Mouse (Mus musculus) heart, embryonic 16.5 days (tissue): Measurements from ENCODE around the gene Rab5b. TPM values are rescaled to one million over a fixed set of nuclear protein-coding genes. Genes with fewer than 3 reads are reported as not detected.

Source experiments
- ATAC-seq: fragments of 200-750 bp; cut with Nextera tagmentation; replicated peaks from 2 replicates; pipeline ENCODE4 v1.8.0; 2017; ENCODE audit warnings: moderate number of reproducible peaks; ENCODE audit not compliant: insufficient read depth, low FRiP score; ENCODE audit errors: extremely low read depth
- H3K27ac ChIP-seq: fragments of 300-500 bp; sonication (generic); 2 replicates; pipeline ENCODE4 v1.5.1; 2014; ENCODE audit warnings: mild to moderate bottlenecking, low read length, control low read depth, moderate library complexity
- H3K27me3 ChIP-seq: fragments of 300-500 bp; sonication (generic); 2 replicates; pipeline ENCODE4 v1.6.1; 2014; ENCODE audit warnings: low read length, mixed read lengths; ENCODE audit not compliant: control insufficient read depth, insufficient read depth
- H3K36me3 ChIP-seq: fragments of 300-500 bp; sonication (generic); 2 replicates; pipeline ENCODE4 v1.6.1; 2014; ENCODE audit not compliant: control insufficient read depth, insufficient read depth
- H3K4me1 ChIP-seq: fragments of 300-500 bp; sonication (generic); 2 replicates; pipeline ENCODE4 v1.6.1; 2014; ENCODE audit warnings: low read length, mixed read lengths; ENCODE audit not compliant: control insufficient read depth, insufficient read depth
- H3K4me2 ChIP-seq: fragments of 300-500 bp; sonication (generic); 2 replicates; pipeline ENCODE4 v1.6.1; 2014; ENCODE audit warnings: low read depth, mild to moderate bottlenecking, control low read depth, low read length
- H3K4me3 ChIP-seq: fragments of 300-500 bp; sonication (generic); 2 replicates; pipeline ENCODE4 v1.5.1; 2014; ENCODE audit warnings: mild to moderate bottlenecking, control low read depth, low read length
- H3K9ac ChIP-seq: fragments of 300-500 bp; sonication (generic); 2 replicates; pipeline ENCODE4 v1.6.1; 2014; ENCODE audit warnings: low read length, control low read depth
- H3K9me3 ChIP-seq: fragments of 300-500 bp; sonication (generic); replicated peaks from 2 replicates; pipeline ENCODE4 v1.6.1; 2016; ENCODE audit warnings: low read length; ENCODE audit not compliant: control insufficient read depth
- WGBS: fragments of 180-500 bp; shearing (Covaris S2); extraction: QIAGEN DNeasy Blood & Tissue Kit; methylation state at CpG from one replicate; pipeline ENCODE4 v1.1.7; 2014; 5-methylcytosine and 5-hydroxymethylcytosine counted together
- polyA plus RNA-seq: library from polyadenylated mRNA; unstranded; fragments of >200 nt; fragmentation: Nextera tagmentation; extraction: Ambion mirVana; gene quantifications from 2 replicates; pipeline ENCODE4 v1.2.1, GENCODE M21; 2015

The Rab5b gene
- polyA plus RNA-seq, 1 experiment from 2014 or later, result 69.8 TPM

DNA sequence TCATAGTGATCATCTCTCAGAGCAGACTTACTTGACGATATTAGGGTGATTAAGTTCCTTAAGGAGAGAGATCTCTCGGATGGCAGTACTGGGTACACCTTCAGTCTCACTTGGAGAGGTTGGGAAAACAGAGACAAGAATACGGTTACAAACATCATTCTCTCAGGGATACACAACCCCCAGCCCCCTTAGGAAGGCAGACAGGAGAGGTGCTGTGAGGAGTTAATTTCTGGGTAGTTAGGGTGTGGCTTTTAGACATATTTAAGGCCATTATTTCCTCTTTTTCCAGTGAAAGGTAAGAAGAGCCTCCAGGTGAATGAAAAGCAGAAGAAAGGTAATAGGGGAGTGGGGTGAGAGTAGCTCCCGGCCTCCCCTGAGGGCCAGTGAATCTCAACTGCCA lies 7.8 kb upstream of the Rab5b start, which contains the start of gene Pmel:
Gene Pmel, plus strand, starts transcription at position 301 of the 400 bp plus-strand sequence.
- WGBS, result 22% methylated on average over 4 of the region's 4 CpGs
- Histone ChIP-seq H3K4me3 (peak within 1 kb of the TSS; percentile 85), H3K9ac (peak within 1 kb of the TSS; percentile 90), H3K27me3 (no peaks in the 10 kb centered on the region), H3K9me3 (no peaks in the 10 kb centered on the region), H3K4me2 (peak within 1 kb of the TSS; percentile 85), H3K27ac (peak within 1 kb of the TSS; percentile 98), H3K36me3 (peaks cover 16% of the 10 kb centered on the region), H3K4me1 (peaks cover 25% of the 10 kb centered on the region)
- no peak for ATAC-seq

DNA sequence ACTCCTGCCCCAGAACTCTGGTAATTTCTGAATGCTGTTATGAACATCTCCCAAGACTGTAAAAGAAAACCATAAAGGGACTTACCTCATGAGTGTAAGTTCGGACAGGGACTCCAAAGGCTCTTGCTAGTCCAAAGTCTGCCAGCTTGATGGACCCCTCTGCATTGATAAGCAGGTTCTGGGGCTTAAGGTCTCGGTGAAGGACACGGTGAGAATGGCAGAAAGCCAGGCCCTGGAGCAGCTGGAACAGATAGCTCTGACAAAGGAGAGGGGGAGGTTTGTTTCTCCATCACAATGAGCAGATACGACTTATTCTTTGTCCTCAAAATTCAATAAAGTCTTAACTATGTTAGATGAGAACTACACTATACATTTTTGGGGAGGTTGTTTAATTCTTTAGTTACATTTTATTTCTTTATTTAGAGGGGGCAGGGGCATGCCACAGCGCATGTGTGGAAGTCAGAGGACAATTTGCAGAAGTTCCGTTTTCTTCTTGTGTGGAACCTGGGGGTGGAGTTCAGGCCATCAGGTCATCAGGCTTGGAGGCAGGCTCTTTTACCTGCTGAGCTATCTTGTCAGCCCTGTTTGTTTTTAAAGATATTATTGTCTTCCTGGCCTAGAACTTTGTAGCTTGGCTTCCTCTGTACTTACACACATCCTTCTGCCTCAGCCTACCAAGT lies 6.4 kb upstream of the Rab5b start:
- Histone ChIP-seq H3K4me2 (no peak overlapping the region), H3K9me3 (no peaks in the 10 kb centered on the region), H3K9ac (no peak overlapping the region), H3K4me1 (peaks cover 27% of the 10 kb centered on the region), H3K27me3 (no peaks in the 10 kb centered on the region), H3K36me3 (peaks cover 23% of the 10 kb centered on the region), H3K27ac (no peak overlapping the region), H3K4me3 (no peak overlapping the region)
- ATAC-seq, result no peak
- WGBS, result 55% methylated on average over 6 of the region's 6 CpGs

GRCm38 (mm10) chr10:128700712-128701111 lies 4.6 kb upstream of the Rab5b start:
- Histone ChIP-seq H3K4me3 (no peak overlapping the region), H3K36me3 (peaks cover 23% of the 10 kb centered on the region), H3K4me1 (peaks cover 30% of the 10 kb centered on the region), H3K9me3 (no peaks in the 10 kb centered on the region), H3K4me2 (no peak overlapping the region), H3K27ac (no peak overlapping the region), H3K9ac (no peak overlapping the region), H3K27me3 (no peaks in the 10 kb centered on the region)
- WGBS, result 96% methylated on average over 5 of the region's 5 CpGs
- ATAC-seq, result no peak

DNA sequence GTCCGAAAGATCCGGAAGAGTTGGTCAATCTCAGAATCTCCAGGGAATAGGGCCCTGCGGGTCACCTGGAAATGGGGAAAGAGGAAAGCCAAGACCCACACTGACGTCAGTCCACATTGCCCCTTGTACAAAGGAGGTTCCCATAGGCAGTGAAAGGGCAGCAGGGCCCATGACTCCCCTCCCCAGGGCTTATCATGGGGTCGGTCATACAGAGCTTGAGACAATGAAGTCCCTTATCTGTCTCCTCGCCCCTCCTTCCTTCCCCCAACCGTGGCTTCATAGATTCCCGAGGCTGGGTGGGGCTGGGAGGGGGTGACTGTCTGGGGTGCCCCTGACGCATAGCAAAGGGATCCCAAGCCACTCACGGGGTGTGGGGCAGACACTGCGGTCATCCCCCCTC lies 3.5 kb upstream of the Rab5b start:
- H3K27me3 ChIP-seq, result no peaks in the 10 kb centered on the region
- H3K36me3 ChIP-seq, result peaks cover 23% of the 10 kb centered on the region
- 54% methylated on average over 11 of the region's 11 CpGs for WGBS
- H3K27ac ChIP-seq, result 0 out of 2 replicates have a peak overlapping the region, but pooled peaks have one; percentile 15
- no peaks in the 10 kb centered on the region for H3K9me3 ChIP-seq
- H3K4me3 ChIP-seq, result no peak overlapping the region
- H3K4me2 ChIP-seq, result no peak overlapping the region
- no peak for ATAC-seq
- no peak overlapping the region for H3K9ac ChIP-seq
- H3K4me1 ChIP-seq, result peaks cover 34% of the 10 kb centered on the region

DNA sequence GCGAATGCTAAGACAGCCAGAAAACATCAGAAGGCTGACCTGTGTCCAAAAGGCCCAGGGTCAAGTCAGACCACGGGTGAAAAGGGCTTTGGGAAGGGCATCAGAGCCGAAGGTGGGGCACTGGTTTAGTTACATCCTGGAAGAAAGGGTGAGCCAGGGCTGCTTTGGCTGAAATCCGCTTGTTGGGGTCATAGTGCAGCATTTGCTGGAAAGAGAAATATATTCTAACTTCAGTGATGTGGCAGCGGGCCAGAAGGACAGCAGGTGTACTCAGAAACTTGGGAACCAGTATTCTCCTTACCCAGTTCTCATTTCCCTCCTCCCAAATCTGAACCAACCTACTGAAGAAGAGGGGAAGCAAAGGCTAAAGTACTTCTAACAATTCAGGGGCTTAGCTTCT lies 2.9 kb upstream of the Rab5b start:
- 76% methylated on average over 5 of the region's 5 CpGs for WGBS
- Histone ChIP-seq H3K27me3 (no peaks in the 10 kb centered on the region), H3K27ac (peak overlapping the region; percentile 2), H3K36me3 (peaks cover 23% of the 10 kb centered on the region), H3K9me3 (no peaks in the 10 kb centered on the region), H3K4me3 (no peak overlapping the region), H3K9ac (0 out of 2 replicates have a peak overlapping the region, but pooled peaks have one; percentile 30), H3K4me1 (peaks cover 34% of the 10 kb centered on the region), H3K4me2 (no peak overlapping the region)
- no peak for ATAC-seq

DNA sequence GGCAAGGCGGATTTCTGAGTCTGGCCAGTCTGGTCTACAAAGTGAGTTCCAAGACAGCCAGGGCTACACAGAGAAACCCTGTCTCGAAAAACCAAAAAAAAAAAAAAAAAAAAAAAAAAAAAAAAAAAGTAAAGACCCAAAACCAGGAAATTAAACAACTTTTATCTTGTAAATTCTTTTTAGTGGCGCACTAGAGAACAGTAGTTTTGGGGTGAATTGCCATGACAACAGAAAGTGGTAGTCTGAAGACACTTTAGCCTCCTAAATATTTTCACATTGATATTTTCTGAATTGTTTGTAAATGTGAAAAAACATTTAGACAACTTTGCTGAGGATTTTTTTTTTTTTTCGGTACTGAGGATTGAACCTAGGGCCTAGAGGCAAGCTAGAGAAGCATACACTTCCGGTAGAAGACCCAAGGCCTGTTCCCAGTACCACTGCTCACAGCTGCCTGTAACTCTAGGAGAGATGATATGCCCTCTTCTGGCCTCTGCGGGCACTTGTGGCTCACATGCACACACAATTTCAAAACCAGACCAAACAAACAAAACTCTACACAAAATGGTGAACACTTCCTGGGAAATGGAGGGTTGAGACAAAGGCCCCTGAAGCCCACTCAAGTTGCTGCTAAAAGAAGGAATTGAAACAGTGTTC lies 1.1 kb upstream of the Rab5b start:
- WGBS, result 80% methylated on average over 6 of the region's 6 CpGs

DNA sequence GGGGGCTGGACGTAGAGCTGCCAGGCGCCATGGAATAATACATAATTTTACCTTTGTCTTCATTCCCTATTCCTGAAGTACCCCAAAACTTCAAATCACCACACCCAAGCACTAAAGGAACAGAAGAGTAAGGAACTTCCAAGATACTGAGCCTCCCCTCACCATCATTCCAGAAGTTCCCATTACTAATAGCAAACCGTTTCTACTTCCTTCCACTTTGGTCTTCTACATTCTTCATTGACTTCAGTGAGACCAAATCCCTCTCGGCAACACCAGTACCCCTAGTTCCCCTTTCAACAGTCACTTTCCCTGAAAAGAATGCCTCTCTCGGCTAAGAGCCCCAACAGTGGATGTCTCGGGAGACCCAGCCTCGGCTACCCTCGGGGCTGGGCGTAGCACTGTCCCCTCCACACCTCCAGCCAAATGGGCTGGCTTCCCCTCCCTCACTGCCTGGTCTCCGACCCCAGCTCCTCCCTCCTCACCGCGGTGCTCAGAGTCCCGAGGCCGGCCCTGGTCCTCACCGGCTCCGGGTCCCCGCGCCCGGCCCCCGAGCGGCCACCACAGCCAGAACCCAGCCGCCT lies 563 bp downstream of the Rab5b start:
- H3K4me2 ChIP-seq, result peak overlapping the region; percentile 68
- WGBS, result under 1% methylated on average over 22 of the region's 22 CpGs
- peaks cover 20% of the 10 kb centered on the region for H3K4me1 ChIP-seq
- H3K36me3 ChIP-seq, result peaks cover 15% of the 10 kb centered on the region
- peak overlapping the region; percentile 98 for H3K27ac ChIP-seq
- H3K4me3 ChIP-seq, result peak overlapping the region; percentile 93
- peak overlapping the region; percentile 96 for H3K9ac ChIP-seq
- no peaks in the 10 kb centered on the region for H3K9me3 ChIP-seq
- ATAC-seq, result no peak; the same call in 1 of the 2 replicates
- no peaks in the 10 kb centered on the region for H3K27me3 ChIP-seq

More for the DNA sequence above, 1.1 kb upstream of the Rab5b start:
- Histone ChIP-seq H3K9me3 (no peaks in the 10 kb centered on the region), H3K27me3 (no peaks in the 10 kb centered on the region), H3K27ac (peak overlapping the region; percentile 71), H3K4me2 (peak overlapping the region; percentile 72; the same call in 1 of the 2 replicates), H3K4me3 (no peak overlapping the region), H3K9ac (no peak overlapping the region), H3K4me1 (peaks cover 20% of the 10 kb centered on the region), H3K36me3 (peaks cover 20% of the 10 kb centered on the region)
- no peak for ATAC-seq

- H3K9ac ChIP-seq, result peak overlapping the region; percentile 79
- H3K4me3 ChIP-seq, result peak overlapping the region; percentile 85
- H3K27ac ChIP-seq, result peak overlapping the region; percentile 67
- H3K4me1 ChIP-seq, result peaks cover 8% of the 10 kb centered on the region
- no peaks in the 10 kb centered on the region for H3K9me3 ChIP-seq
- peak overlapping the region; percentile 77 for H3K4me2 ChIP-seq
- no peak for ATAC-seq
- H3K36me3 ChIP-seq, result 0 out of 2 replicates have a peak, but pooled peaks cover 3% of the 10 kb centered on the region
- WGBS, result 2% methylated on average over 9 of the region's 9 CpGs
- H3K27me3 ChIP-seq, result no peaks in the 10 kb centered on the region
Observed at GRCm38 (mm10) chr10:128674469-128675008, 21.5 kb downstream of the Rab5b start.
